Mouse (Mus musculus) R1 (cell line): ENCODE results near the gene Serinc3.
A peak's percentile ranks its signal among the peaks of the same experiment; 100 is the strongest.
"Not testable (repeated sequence)": the region's sequence is repeated elsewhere in the genome, so short reads cannot be mapped to it uniquely, and the experiment has no call there.

ENCODE experiments used
- DNase-seq: peaks from one replicate; pipeline ENCODE4 v3.0.0-alpha.2; 2018; ENCODE audit warnings: low read depth, low spot score

The Serinc3 gene

DNA sequence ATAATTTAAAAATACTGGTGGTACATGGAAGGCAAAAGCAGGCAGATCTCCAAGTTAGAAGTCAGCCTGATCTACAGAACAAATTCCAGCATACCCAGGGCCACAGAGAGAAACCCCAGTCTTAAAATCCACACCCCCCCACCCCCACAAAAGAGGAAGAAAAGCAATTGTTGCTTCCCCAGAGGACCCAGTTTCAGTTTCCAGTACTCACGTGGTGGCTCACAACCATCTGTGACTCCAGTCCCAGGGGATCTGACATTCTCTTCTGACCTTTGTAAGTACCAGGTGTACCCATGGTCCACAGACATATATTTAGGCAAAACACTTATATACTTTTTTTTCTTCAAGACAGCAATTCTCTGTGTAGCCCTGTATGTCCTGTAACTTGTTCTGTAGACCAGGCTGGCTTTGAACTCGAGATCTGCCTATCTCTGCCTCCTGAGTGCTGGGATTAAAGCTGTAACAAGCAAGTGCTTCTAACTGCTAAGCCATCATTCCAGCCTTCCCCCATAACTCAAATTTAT lies 17.8 kb upstream of the Serinc3 start:
- DNase-seq, result no peak

DNA sequence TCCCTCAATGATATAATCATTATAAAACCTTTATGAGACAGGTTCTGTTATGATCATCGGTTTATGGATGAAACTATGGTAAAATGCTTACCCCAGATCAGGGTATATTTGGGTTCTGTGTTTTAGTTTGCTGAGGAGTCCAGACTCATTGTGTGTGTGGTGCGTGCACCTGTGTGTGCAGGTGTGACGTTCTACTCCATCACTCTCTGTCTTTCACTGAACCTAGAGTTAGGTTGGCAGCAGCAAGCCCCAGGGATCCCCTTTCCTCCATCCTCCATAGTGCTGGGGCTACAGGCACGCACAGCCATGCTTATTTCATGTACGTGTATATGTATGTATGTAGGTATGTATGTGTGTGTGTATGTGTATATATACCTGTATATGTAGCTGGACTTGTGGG lies 17.1 kb upstream of the Serinc3 start:
- no peak for DNase-seq

DNA sequence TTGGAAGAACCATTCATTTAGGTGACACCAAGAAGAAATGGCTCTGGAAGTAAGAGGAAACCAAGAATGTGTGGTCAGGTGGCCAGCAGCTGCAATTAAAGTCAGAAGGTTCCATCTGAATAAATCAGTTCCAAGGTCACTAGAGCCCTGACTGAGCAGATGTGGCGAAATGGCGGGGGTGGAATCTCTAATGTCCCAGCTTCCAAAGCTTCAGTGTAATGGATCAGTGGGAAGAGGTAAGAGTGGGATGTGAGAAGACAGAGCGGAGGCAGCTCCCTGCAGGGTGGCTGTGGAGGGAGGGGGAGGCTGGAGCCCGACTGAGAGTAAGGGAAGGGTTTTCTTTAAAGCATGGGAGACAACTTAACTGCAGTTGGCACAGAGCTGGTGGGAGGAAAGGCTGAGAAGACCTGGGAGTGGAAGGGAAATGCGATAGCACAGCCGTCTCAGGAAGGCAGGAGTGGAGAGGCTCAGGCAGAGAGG lies 16.5 kb upstream of the Serinc3 start:
- DNase-seq, result no peak

DNA sequence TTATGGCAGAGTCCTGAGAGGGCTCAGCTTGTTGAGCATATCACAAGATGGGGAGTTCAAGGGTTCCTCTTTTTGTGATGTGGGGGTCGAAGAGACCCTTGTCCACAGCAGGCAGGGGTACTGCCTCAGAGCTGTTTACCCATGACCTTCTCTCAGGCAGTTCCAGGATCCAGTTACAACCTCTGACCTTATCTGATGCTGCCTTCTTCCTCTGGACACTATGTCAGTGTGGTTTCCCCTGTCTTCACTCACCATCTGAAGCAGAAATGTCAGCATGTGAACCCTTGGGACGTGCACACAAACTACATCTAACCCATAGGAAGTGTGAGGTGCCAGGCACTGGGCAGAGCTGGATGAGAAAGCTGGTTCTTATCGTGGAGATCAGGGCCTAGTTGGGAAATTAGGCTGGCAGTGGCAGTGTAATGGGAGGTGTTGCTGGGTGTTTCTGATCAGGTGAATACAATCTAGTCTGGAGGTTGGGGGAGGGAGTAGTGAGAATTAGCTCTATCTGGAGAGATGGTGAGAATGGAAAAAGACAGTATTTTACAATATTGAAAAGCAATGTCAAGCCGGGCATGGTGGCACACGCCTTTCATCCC lies 15.3 kb upstream of the Serinc3 start:
- no peak for DNase-seq

DNA sequence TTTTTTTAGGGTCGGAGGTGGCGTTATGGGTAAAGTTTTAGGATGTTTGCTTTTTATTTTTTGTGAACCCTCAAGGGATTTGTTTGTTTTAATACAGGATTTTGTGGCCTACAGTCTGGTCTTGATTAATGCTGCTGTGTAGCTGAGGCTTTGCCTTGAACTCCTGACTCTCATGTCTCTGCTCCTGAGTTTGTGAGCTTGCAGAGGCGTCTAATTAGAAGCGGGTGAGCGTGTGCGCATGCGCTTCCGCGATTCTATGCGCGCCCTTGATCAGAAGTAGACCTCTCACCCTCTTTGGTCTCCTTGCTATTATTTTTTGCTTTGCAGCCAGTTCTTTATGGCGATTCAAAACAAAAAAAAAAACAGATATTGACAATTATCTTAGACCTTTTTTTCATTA lies 14.5 kb upstream of the Serinc3 start:
- peak; percentile 30 for DNase-seq

DNA sequence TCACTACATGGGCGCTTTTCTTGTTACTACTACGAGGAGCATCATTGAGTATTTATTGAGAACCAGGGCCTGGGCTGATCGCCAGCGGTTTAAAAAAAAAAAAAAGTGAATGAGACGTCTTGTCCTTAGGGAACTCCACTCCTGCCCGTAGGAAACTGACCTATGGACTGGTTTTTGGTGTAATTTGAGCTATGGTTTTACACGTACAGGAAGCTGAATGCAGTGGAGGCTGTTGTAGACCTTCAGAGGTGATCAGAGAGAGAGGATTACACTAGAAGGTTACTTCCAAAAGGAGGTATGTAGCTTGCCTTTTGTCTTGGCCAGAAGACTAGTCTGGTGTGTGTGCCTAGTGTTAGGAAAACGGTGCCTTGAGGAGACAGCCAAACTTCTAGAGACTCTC lies 14.0 kb upstream of the Serinc3 start:
- peak; percentile 22 for DNase-seq

DNA sequence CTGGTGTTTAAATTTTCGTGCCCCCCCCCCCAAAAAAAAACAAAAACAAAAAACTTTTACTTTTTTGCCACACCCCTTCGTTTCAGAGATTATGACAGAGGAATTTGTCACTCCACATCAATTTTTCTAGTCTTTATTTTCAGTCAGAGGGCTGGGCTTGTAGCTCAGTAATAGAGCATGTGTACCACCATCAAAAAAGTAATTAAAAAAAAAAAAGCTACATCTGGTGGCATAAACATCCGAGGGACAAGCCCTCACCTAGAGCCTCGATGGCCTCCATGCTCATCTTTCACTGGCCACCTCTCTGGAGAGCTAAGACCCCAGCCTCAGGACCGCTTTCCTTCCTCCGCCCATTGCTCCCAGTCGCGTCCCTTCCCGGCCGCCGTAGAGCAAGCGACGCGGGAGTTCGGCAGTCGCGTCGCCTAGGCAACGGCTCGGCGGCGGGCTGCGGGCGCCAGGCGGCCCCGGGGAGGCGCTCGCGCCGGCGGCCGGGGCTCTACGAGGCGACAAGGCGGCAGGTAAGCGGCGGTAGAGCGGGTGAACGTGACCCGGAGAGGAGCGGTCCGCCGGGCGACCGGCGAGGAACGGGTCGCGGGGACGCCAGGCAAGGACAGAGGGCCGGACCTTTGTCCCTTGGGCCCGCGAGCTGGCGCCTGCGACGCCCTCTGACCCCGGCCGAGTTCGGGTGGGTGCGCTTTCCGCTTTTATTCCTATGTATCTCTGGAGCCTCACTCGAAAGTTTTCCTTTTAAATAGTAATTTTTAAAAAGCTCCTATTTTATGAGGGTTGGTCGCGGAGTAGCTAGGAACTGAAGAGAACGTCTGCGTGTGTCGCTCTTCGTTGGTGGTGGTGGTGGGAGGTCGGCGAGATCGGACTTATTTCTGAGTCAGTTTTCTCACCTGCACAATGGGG lies 13.3 kb upstream of the Serinc3 start, which contains the start of gene Pkig:
Pkig (plus strand) TSS at position 412 of the 912 bp plus-strand sequence.
- peak; percentile 85 for DNase-seq

DNA sequence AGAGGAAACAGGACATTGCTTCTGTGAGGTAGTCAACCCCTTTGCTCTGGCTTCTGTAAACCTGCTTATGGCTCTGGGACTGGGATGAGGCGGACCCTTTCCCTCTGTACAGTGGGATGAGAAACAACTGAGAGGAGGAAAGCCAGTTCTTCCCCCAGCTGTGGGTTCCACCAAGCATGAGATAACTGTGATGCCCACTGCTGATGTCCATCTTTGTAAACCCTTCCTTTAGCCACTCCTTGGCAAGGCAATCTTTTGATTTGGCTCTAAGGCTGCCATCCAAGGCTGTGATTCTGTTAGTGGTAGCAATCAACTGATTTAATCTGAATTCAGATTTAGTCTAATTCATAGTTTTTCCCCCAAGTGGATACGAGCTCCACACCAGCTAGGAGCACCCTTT lies 12.6 kb upstream of the Serinc3 start:
- no peak for DNase-seq

DNA sequence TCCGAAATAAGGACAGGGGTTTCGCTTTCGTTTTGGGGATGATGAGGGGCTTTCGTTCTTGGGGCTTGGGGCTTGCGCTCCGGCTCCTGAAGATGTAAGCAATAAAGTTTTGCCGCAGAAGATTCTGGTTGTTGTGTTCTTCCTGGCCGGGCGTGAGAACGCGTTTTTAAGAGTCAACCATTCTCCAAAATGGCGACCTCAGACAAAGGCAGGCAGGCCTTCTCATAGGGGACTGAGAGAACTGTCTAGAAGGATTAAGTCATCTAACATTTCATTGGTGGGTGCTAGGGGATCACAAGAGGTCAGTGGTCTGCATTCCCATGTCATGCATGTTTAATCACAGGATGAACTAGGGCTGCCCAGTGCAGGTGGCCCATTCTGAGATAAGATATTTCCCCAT lies 10.8 kb upstream of the Serinc3 start:
- not testable (repeated sequence) for DNase-seq

DNA sequence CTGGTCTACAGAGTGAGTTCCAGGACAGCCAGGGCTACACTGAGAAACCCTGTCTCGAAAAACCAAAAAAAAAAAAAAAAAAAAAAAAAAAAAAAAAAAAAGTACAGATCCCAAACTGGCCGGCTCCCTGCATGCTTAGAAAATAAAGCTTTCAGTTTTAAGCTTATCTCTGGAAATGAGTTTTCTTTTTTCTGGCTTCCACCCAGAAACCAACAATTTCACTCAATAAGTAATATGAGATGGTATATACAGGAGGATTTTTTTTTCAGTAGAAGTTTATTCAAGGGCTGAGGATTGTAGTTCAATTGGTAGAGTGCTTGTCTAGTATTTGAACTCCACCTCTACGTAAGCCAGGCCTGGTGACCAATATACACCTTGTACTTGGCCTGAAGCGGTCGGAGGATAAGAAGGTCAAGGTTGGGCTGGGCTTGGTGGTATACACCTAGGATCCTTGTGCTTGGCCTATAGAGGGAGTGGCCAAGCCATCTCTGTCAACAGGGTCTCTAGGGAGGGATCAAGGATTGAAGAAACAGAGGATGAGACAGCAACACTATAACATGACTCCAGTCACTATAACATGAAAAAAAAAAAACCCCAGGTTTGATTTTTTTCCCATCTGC lies 1.6 kb upstream of the Serinc3 start:
- DNase-seq, result no peak

DNA sequence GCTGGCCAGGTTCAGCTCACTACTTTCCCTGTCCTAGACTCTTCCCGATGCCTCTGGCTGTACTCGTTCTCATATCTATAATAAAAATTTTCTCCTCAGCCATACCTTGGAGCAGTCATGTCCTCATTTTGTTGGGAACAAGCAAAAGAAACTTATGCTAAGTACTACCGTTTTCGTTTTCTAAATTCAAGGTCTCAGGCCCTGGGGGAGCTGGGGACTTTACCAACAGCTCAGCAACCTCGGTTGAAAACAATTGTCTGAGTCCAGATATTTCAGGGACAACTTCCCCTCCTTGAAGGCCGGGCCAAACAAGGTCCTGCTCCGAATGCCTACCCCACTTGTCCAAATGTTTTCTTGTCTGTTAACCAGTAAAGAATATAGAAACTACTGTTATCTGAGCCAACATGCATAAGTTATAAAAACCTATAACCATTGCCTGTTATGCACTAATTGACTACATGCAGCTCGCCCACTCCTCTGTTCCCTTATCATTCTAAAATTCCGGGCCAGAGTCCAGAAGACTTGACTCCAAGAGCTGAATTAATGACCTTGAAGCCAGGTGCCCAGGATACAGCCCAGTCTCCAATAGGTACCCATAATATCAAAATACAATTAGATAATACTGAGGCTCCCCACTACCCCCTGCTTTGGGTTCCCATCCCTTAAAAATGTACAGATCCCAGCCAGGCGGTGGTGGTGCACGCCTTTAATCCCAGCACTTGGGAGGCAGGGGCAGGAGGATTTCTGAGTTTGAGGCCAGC lies 949 bp upstream of the Serinc3 start:
- no peak for DNase-seq

DNA sequence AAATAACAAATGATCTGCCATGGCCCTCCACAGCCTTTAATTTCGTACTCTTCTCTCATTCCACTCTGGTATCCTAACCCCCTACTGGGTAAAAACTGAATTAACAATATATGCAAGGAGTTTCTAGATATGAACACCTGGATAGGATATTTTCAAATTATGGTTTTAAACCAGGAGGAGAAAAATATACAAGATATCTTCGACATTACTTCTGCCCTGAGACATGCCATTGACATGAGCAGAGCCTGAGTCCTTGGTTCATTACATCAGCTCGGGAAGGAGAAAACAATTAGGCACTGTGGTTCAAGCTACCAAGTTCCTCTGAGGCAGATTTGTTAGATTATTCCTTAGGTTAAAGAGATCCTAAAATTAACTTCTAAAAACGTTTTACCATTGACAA lies 884 bp downstream of the Serinc3 start:
- peak; percentile 7 for DNase-seq

DNA sequence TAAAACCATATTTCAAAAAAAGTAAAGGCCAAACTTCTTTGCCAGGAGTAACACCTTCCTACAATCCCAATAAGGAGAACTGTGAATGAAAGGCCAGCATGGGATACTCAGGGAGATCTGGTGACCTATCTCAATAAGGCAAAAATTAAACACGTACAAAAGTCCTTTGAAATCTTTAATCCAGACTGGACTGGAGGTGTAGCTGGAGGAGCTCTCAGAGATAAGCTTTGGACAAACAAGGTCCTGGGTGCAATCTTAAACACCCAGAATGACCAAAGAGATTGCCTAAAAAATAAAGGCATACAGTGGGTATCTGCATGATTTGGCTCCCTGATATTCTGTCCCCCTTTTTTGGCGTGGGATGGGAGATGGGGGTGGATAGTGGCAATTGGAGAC lies 1.4 kb downstream of the Serinc3 start:
- no peak for DNase-seq

DNA sequence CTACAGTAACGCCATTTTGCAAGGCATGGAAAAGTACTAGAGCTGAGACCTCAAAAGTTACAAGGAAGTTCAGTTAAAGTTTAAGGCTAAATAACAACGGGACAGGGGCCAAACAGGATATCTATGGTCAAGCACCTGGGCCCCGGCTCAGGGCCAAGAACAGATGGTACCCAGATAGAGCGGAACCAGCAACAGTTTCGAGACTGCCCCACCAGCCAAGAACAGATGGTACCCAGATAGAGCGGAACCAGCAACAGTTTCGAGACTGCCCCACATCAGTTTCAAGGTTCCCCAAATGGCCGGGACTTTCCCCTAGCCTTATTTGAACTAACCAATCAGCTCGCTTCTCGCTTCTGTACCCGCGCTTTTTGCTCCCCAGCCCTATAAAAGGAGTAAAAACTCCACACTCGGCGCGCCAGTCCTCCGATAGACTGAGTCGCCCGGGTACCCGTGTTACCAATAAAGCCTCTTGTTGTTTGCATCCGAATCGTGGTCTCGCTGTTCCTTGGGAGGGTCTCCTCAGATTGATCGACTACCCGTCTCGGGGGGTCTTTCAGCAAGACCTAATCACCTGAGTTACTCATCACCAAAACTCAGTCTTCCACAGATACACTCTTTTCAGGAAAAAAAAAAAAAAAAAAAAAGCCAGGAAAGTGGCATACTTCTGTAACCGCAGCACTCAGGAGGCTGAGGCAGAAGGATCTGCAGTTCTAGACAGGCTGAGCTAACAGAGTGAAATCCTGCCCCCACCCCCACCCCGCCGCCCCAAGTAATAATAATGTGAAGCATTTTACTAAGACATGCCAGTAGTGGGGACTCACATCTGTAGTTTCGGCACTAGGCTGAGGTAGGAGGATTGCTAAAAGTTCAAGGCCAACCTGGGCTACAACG lies 2.0 kb downstream of the Serinc3 start:
- no peak for DNase-seq

DNA sequence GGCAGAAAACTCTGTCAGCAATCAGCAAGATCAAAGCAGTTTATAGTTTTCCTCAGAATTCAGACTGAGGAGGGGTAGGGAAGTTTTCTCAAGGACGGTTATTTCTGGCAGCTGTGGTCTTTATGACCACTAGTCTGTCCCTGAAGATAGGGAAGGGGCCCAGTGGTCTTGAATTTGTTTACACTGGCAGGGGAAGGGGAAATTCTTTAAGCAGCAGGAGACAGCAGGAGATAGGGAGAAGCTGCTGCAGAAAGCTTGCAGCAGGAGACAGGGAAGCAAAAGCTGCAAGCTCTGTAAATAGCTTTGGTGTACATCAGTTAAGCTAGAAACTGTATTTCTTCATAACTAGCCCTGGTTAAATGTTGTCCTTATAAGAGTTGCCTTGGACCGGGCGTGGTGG lies 3.2 kb downstream of the Serinc3 start:
- DNase-seq, result no peak

DNA sequence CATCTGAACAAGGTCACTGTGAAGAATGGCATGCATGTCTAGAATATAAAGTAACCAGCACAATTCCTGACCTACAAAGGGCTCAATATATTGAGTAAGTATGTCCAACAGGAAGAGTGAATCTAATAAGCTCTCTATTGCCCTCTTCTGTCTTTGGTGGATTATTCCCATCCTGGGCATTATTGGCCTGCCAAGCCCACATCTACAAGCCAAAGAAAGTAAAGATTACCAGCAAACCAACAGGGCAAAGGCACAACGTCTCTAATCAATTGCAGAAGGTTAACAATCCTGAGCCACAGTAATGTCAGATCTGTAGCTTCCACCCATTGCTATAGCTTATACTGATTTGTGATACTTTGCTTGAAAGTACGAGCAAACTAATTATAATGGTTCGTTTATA lies 4.4 kb downstream of the Serinc3 start:
- no peak for DNase-seq

DNA sequence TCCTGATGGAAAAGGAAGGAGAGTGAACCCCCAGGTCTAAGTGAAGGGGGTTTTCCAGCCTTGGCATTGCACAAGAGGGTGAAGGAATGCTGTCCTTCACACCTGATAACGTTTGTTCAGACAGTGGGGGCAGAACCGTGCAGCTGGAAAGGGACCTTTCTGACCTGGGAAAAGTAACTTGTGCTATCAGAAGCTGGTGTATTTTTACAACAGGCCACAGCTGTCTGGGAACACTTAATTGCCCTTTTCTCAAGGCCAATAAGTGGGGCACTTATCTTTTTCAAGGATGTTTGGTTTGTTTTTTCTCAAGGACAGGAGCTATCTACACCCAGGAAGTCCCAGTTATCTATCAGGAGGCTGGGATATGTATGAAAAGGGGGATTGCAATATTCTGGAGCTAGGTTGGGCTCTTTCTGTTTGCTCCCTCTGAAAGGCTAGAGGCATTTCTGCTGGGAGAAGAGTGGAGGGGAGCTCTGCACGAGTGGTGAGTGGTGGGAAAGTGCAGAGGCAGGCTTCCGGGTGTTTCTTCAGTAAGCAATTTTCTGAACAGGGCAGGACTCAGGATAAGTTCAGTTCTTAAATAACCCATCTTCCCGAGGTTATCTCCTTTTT lies 7.2 kb downstream of the Serinc3 start:
- no peak for DNase-seq

DNA sequence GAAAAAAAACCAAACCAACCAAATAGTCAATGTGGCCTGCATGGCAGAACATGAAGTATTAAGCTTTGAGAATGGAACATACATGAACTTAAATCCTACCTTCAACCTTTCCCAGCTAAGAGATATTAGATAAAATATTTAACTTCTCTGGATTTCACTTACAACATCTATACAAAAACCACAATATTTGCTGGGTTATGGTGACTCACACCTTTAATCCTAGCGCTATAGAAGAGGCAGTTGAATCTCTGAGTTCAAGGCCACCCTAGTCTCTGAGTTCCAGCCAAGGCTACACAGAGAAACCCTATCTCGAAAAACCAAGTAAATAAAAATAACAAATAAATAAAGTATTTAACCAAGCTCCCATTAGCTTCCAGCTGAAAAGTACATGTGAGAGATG lies 8.9 kb downstream of the Serinc3 start:
- DNase-seq, result no peak

DNA sequence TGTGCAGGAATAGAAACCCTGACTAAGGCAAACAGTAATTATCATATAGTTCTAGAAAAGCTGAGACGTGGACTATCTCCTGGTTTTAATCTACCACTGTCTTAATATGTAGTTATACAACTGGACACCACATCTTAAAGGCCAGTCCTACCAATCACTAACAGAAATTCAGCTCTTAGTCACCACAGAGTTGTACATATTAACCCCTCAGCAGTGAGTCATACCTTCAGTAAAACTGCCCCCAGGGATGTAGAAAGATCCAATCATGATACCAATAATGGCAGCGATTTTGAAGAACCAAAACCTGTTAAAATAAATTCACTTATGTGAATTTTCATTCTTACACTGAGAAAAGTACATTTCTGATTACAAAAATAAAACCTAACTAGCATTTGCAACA lies 10.7 kb downstream of the Serinc3 start:
- no peak for DNase-seq

DNA sequence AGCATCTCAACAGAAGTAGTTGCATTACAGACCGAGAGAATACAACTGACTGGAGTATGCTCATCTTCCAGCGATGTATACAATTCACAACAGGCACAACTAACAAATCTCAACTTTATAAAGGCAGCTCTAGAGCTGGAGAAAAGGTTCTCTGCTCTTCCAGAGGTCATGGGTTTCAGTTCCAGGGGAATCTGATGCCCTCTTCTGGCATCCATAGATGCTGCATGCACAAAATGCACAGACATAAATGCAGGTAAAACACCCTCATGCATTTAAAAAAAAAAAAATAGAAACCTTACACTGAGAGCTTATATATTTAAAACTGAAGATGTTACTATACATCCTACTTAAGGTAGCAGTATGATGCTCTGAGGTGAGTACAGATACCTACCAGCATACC lies 13.2 kb downstream of the Serinc3 start:
- DNase-seq, result peak; percentile 39
